Mouse (Mus musculus): ENCODE data around the gene Dirc2. TPM values are rescaled to one million over a fixed set of nuclear protein-coding genes. Genes with fewer than 3 reads are reported as not detected.

The Dirc2 gene
- 10.6 and 11.4 TPM in 2 replicates for polyA plus RNA-seq (2015; fragmentation: Nextera tagmentation; extraction: Ambion mirVana)

DNA sequence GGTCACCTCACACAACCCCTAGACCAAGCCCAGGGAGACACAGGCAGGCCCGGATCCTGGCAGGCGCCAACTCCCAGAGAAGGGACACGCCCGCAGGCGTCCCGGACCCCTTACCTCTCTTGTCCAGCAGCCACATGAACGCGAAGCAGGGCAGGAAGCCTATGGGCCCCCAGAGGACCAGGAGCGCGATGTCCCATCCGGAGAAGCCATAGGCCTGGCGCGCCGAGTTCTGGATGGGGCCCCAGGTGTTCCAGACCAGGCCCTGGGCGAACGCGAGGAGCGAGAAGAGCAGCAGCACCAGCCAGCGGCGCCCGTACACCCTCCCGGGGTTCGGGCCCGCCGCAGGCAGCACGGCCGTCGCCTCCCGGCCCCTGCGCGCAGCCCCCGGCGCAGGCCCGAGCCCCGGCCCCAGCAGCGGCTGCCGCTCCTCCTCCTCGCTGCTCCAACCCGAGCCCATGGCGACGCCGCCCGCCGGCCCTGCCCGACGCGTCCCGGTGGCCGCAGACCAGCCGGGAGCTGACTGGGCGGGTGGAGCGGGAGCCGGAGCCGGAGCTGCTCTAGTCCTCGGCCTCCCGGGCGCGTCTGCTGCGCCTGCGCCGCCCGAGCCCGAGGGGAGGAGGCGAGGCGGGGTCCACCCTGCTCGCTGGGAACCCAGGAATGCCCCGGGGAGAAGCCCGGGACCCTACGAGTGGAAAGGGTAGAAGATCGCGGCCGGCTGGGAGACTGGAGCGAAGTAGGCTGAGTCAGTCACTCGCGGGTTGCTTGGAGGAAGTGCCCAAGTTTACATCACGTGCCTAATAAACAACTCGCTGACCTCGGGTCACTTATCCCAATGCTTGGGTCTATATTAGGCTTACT lies at the start of gene Dirc2:
Gene Dirc2 (minus strand): TSS at position 572 of the 858 bp plus-strand sequence.
- peak; percentile 45 for DNase-seq (ENCODE audit: low spot score)

DNA sequence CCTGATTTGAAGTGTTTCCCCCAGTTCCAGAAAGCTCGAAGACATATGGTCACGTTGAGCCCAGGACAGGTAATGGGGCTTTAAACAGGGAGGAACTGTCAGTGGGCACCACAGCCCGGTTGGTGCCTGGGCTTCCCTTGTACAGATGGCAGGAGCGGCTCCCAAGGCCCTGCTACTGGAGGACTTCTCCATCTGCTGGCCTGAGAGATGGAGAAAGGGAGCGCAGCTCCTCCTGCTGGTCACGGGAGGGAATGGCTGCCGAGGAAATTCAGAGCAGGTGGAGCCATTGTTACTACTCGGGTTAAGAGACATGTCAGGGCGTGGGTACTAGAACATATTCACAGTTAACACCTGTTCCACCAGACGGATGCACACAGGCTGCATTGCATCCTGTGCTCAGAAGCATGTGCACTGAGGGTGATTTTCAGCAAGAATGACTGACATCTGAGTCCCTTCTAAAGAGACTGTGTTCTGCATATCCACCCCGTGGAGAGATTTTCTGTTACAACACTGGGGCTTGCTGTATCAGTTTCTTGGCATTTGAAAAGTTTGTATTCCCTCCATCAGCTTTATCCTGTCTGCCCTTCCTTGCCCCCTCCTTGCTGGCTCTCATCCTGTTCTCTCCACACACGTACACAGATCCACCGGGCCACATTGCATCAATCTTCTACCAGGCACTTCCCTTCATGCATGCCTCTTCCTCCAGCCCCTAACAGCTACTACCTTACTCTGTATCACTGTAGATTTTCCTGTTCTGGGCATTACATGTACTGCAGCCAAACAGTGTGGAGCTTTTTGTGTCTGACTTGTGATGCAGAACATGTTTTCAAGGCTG lies 48.3 kb upstream of the Dirc2 start:
- peak; percentile 89 for DNase-seq (ENCODE audit: low spot score)

DNA sequence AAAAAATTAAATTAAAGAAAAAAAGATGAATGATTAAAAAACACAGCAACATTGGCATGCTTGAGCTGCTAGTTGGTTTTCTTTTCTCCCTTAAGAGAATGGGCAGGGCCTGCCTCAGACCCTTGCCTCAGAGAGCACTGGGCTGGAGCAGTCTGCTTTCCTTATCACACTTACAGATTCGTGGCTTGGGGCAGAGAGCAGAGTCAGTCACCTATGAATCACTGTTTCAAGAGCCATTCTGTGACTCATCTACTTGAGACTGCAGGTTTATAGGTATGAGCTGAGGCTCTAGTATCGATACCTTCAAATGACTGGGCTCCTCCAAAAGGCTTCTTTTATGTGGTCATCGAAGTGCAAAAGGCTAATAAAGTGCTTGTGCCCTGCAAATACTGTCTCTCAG lies 44.0 kb upstream of the Dirc2 start:
- no peak for DNase-seq (ENCODE audit: low spot score)

DNA sequence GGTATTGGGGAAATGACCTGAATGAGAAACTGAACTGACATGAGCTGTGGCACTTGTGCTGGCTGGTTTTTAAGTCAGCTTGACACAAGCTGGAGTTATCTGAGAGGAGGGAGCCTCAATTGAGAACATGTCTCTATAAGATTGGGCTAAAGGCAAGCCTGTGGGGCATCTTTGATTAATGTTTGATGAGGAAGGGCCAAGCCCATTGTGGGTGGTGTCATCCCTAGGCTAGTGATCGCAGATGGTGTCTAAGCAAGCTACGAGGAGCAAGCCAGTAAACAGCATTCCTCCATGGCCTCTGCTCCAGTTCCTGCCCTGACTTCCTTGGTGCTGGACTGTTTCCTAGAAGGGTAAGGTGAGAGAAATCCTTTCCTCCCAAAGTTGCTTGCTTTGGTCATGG lies 39.7 kb upstream of the Dirc2 start:
- no peak for DNase-seq (ENCODE audit: low spot score)

DNA sequence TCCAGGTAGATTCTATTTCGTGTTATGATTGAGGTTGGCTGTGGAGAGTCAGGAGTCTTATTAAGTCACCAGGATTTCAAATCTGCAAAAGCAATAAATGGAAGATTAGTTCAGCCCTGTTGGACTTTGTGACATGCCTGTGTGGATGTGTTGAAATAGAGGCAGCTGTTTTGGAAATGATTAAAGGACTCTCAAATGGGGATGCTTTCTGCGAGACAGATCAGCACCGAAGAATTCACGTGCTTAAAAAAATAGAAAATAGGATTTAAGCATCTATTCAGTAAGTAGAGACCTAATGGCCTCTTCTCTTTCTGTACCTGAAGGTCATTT lies 38.5 kb upstream of the Dirc2 start:
- no peak for DNase-seq (ENCODE audit: low spot score)

DNA sequence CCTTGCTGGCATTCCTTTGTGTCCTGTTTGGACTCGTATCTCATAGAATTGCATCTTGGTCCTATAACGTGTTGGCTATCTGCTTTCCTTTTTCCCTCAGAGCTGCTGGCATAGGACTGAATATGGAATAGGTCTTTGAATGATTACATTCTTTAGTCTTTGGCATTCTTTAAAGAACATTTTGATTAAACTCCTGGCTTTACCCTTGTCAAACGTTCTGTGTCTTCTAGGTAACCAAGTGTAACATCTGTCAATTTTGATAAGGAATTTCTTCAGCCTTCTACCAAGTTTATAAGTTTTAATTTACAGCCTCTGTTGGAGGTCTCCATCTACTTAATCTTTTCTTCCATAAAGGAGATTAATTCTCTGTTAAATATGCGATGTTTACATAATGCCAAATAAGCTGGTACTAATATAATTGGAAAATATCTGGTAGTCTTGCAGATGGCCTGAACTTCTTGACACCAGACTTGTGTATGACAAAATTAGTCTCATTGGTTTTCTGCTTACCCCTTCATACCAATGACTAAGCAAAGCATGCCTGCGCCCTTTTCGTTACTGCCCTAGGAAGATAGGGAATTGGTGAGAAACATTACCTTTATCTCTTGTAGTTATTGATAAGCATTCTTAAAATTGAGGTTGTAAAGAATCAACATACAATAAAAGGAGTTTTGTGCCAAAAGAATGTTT lies 38.0 kb upstream of the Dirc2 start:
- DNase-seq (ENCODE audit: low spot score), result no peak

DNA sequence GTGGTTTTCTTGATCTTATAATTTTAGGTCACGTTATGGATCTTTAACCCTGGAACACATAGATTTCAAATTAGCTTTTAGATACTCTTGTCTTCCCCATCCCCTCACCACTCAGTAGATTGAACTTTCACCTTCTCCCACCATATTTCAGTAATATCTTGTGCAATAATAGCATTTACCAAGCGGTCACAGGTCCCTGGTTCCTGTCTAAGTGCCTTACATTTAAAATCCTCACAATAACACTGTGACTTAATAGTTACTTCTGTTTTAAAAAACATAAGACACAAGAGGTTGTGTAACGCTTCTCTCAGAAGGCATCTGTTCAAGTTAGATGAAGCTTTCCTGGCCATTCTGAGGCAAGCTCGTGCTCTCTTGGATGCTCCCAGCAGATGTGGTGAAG lies 34.6 kb upstream of the Dirc2 start:
- DNase-seq (ENCODE audit: low spot score), result no peak

DNA sequence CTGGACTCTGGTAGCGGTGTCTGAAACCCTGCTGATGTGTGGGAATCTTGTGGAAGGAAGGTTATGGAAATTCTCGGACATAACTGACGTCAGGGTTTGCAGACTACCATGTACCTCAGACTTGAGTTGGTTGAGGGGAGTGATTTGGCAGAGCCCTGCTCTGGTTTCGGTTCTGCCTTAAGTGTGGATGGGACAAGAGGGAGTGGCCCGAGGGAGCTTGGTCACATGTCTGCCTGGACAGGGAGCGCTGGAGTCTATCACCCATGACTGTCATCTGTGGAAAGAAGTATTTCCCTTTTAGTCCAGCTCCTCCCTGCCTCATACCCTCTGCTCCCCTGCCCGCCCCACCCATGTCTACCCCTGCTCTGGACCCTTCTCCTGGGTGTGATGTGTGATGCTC lies 33.0 kb upstream of the Dirc2 start:
- DNase-seq (ENCODE audit: low spot score), result no peak

DNA sequence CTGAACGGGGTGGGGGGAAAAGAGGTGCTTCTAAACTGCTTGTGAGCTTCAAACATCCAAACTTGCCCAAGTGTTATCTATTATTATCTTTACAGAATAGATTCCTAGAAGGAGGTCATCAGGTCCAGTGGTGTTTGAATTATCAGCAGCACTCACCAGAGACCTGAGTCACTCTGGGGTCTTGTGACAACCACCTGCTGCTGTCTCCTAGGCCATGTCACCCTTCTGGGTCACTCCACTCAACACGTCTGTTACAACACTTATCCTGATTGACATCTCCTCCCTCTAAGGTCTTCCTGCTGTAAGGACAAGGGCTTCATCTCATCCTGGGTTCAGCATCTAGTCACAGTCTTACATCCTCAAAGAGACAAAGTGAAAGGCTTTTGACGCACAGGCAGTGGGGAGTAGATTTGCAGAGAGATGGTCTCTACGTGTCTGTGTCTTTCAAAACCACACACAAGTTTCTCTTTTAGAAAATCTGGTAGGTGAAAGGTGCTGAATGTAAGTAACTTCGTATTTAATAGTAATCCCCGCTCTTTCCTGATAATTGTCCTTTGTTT lies 22.9 kb upstream of the Dirc2 start:
- no peak for DNase-seq (ENCODE audit: low spot score)

DNA sequence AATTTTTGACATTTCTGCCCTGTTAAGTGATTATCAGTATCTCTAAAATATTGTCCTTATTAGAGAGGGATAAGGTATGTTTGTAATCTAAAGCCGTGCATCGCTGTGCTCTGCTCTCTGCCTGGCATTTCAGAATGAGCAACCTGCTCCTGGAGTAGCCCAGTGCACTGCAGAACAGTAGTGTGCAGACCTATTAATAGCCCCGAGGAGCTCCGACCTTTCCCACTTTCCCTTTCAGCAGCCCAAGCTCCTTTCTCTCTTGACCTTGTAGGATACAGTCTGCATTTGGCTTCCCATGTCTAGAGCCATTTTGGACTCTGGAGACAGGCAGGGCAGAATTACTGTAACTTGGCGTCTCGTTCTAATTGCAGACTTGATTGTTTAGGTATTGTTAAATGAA lies 19.2 kb upstream of the Dirc2 start:
- DNase-seq (ENCODE audit: low spot score), result no peak

DNA sequence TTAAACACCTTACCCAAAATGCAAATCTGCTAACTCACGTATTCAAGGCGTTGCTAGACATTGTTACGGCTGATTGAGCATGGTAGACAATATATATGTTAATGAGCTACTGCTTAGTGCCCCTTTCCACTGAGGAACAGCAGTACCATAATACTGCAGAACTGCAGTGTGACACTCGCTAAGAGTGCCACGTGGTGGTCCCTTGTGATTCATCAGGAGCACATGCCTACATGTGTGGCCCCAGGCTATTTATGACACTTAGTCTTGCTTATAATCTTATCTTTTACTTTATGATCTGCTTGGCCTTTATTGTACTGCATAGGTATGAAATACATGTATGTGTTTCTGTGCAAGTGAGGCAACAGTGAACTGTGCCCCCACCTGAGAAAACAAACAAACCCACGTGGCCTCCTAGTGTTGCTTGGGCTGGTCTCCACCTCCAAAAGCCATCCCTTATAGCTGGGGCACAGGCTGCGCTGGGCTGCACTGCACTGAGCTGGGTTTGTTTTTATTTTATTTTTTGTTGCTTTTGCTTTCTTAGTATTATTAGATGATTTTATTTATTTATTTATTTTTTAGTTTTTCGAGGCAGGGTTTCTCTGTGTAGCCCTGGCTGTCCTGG lies 18.5 kb upstream of the Dirc2 start:
- DNase-seq (ENCODE audit: low spot score), result no peak

DNA sequence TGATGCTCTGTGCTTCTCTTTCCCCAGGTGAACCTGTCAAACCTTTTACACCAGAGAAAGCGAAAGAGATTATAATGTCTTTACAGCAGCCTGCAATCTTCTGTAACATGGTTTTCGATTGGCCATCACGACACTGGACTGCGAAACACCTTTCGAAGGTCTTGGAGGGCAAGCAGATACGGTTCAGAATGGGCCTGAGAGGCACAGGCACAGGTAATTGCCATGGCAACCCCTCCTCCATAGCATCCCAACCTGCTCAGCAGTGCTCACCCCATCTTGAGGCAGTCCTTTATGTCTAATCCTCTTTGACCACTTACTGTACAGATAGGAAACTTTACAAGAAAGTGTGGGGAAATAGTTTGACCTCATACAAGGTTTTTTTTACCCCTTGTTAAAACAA lies 18.0 kb upstream of the Dirc2 start:
- no peak for DNase-seq (ENCODE audit: low spot score)

DNA sequence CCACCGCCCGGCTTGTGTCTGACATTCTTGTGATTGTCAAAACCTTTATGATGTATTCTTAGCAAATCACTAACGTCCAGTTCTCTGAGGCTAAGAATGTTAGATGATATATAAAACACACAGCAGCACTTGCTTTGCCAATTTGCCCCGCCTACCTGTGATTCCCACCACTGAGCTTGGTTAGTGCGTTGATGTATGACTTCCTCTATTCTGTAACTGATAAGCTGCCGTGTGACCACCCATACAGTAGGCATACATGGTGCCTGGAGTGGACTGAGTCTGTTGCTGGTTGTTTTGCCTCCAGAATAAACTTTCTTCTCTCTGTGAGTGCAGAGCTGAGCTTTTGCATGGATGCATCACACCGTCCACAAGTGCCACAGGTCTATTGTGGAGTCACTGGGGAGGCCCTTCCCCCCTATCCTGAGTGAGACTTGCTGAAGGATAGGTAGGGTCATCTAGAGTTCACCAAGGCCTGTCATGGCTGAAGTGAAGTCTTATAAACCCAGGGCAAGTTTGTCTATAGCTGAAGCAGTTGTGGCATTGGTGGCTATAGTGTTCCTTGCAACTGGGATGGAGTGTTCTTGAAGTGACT lies 15.1 kb upstream of the Dirc2 start:
- no peak for DNase-seq (ENCODE audit: low spot score)

DNA sequence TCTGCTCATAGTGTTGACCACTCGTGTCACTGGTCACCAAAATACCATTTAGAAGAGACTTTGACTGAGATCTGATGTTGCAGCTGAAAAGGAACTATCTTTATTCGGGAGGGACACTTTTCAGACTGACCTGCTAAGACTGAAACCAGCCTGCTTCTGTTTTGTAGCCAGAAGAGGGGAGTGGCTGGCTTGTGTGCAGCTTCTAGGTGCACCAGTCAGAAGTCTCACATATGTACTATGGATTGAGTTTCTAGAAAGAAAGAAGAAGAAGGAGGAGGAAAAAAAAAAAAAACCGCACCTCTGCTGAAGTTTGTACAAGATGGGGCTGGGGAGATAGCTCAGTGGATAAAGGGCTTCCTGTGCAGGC lies 14.0 kb upstream of the Dirc2 start:
- no peak for DNase-seq (ENCODE audit: low spot score)

DNA sequence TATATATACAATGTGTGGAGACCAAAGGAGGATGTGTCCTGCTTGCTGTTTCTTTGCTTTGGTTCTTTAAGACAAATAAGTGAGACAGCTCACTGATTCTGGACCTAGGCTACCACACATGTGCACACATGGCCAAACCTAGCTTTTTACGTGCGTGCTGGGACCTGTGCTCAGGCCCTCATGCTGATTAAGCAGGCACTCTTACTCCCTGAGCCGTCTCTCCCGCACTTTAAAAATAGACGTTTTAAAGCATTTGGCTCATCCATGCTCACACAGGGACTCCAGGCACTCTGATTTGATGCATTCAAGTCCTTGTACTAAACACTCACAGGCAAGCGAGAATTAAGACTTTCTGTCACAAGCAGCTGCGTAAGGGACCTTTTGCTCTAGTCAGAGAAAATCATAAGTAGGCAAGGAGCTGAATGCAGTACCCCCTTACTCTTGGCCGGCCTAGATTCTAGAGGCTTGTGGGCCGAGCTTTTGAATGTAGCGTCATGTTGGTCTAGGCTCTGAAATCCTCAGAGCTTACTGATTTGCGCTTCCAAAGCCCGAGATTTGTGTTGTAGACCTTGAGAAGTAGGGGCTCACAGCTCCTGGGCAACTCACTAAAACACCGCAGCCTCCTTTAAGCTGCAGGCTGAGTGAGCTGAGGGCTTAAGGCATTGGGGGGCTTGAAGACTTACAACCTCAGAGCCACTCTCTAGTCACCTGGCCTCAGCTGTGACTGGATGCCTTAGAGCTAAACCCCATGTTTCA lies 13.5 kb upstream of the Dirc2 start:
- no peak for DNase-seq (ENCODE audit: low spot score)

DNA sequence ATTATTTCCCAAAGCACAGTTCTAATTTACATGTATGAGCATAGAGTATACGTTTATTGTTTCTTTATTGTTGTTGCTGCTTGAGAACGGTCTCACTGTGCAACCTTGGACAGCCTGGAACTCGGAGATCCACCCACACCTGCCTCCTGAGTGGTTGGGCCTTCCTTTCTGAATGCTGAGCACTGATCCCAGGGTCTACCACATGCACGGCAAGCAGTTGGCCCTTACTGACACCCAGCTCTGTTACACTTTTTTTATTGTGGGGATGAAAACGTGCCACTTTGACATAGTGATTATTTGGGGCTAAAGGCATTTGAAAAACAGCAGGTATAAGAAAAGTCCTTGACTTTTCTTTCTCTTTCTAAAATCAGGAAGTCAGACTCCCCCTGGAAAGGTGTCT lies 12.5 kb upstream of the Dirc2 start:
- DNase-seq (ENCODE audit: low spot score), result no peak

DNA sequence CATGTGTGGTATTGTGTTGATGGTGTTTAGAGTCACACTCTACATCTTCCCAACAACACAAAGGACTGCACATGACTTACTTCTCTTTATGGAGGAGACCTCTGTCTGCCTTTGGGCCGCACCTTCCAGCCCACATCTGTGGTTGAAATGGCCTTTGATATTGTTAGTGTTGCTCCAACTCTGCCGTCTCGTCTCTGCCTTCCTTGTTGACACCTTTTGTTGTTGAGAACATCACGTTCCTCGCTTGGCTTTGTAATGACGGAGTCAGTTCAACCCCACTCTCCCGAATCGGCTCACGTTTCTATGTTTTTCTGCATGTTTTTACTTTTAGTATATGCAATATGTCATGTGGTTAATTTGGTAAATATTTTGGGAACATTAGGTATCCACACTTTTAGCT lies 11.9 kb upstream of the Dirc2 start:
- DNase-seq (ENCODE audit: low spot score), result no peak

DNA sequence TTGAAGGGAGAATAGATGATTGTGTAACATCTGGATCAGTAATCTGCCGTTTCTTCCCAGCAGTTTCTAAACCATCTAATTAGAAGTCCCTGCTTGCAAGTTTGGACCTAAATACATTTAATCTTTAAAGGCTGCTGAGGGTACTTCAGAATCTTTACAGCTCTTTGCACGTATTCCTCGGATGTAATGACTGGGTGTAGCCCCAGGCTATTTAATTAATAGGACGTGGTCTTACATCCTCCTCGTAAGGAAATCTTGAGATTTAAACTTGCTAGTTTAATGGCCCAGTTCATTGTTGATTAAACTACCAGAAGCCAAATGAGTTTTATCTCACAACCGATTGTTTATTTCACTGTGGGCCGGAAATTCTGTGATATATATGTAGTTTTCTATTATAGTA lies 10.5 kb upstream of the Dirc2 start:
- DNase-seq (ENCODE audit: low spot score), result no peak

DNA sequence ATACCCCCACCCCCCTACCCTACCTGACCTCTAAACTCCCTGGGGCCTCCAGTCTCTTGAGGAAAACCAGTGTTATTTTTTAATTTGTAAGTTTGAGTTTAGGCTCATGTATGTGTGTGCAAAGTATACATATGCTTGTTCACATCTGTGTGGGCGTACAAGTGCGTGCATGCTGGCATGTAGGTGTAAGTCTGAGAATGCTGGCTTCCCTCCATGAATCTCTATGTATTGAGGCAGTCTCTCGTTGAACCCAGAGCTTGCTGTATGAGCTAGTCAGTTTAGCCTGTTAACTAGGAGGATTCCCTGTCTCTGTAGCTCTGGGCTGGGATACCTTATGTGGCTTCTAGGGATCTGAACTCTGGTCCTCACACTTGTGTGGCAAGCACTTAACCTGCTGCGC lies 8.6 kb upstream of the Dirc2 start:
- DNase-seq (ENCODE audit: low spot score), result no peak

DNA sequence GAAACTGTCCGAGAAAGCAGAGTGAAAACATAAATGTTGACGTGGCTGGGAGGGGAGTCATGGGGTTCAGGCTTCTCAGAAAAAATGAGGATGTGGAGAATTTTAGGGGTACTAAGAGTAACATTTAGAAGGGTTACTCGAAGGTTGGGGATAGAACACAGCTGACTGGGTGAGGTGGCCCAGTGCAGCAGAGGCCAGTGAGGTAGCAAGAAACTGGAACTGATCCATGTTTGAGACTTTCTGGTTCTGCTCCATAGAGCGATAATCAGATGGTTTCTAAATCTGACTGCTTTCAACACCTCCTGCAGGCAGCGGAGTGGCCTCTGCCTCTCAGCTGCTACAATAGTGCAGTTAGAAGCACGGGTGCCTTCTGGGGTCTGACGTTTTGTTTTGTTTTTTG lies 7.6 kb upstream of the Dirc2 start:
- no peak for DNase-seq (ENCODE audit: low spot score)
